Mouse (Mus musculus): ENCODE measurements around the gene Gm21778. TPM values are rescaled to one million over a fixed set of nuclear protein-coding genes. Genes with fewer than 3 reads are reported as not detected.
"Not testable (repeated sequence)": the region's sequence is repeated elsewhere in the genome, so short reads cannot be mapped to it uniquely, and the experiment has no call there.

Gm21778 gene
- polyA plus RNA-seq (2011; ENCODE audit: insufficient read length, low read depth, missing spikeins): not detected in 2 replicates

DNA sequence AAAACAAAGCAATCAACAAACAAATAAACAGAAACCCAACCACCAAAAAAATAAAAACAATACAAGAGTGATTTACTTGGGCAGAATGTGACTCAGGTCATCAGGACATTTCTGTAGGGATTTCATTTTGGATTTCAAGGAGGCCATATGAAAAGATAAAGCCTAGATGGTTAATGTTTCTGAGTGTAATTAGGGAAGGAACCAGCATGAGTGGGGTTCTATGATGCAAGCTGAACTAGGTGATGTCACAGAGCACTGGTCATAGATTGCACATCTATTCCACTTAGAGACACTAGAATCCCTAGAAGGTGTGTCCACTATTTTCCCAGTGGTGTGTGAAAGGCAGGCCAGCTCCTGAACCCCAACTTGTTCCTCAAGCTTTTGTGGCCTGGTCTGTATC lies at the start of gene Gm21778:
Gene Gm21778, plus strand, starts transcription at position 301 of the 400 bp plus-strand sequence.
- not testable (repeated sequence) for H3K27ac ChIP-seq (ENCODE audit: insufficient read depth, low read length); H3K4me1 ChIP-seq (ENCODE audit: control insufficient read depth, insufficient read depth, low read length); H3K4me3 ChIP-seq (ENCODE audit: insufficient read depth, low read length)

Other genes with a start within 250 kb of the Gm21778 start
- not detected in 2 replicates for gene Gm20914, start 216.5 kb upstream of the Gm21778 start, polyA plus RNA-seq (2011; ENCODE audit: insufficient read length, low read depth, missing spikeins)
- not detected in 2 replicates for gene Gm28171, start 149.1 kb upstream of the Gm21778 start, polyA plus RNA-seq (2011; ENCODE audit: insufficient read length, low read depth, missing spikeins)